Mouse (Mus musculus): ENCODE data around the gene Slc7a15.

The Slc7a15 gene

GRCm38 (mm10) chr12:8482169-8482568 is 116.7 kb downstream of the Slc7a15 start:
- no peak for DNase-seq (ENCODE audit: low read depth)

Measured in induced T-regulatory cell, adult 2 months (primary cell).